Mouse (Mus musculus): ENCODE data around the gene Lrrc27.
A peak's percentile ranks its signal among the peaks of the same experiment; 100 is the strongest.

Gene Lrrc27

DNA sequence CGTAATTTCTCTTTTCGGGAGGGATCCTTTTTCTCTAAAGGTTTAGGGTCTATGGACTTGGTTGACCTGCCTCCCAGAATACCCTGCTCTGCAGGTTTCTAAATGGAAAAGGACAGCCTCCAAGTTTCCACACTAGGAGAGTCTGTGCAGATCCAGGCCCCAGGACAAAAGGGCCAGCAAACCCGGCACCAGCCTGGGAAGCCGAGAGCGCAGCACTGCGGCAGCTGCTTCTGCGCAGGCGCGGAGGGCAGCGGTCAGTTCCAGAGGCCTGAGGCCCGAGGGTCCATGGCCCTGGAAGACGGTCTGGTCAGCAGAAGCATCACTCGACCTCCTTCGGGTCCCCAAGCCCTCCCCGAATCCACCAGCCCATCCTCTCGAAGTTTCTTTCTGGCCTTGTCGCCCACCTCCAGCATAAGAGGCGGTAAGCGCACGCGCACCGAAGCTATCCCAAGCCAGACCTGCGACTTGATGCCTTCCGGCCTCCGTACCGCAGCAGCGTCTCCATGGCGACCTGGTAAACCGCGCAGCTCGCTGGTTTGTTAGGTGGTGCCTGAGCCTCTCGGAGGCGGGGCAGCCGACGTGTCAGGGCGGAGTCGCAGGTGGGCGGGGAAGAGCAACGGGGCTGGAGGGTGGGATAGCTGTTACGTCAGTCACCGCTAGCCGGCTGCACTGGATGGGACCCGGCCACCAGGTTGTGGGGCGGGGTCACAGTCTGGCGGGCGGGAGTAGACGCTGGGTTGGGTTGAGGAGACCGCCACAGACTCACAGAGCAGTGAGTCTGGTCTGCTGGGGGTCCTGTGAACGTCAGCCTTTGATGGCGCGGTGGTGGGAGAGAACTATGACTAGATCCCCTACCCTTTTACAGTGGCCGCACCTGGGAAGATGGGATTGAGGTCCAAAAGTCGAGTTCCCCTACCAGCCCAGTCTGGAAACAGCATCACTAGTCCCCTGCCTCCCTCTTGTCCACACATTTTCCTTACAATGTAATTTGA, at the start of gene Lrrc27, which contains the start of gene Stk32c:
Gene Lrrc27 (plus strand): TSS at position 235 of the 992 bp plus-strand sequence.
Gene Stk32c (minus strand): TSS at position 554 of the 992 bp plus-strand sequence.
- peak; percentile 95 for DNase-seq (ENCODE audit: extremely low read depth, low read depth)

DNA sequence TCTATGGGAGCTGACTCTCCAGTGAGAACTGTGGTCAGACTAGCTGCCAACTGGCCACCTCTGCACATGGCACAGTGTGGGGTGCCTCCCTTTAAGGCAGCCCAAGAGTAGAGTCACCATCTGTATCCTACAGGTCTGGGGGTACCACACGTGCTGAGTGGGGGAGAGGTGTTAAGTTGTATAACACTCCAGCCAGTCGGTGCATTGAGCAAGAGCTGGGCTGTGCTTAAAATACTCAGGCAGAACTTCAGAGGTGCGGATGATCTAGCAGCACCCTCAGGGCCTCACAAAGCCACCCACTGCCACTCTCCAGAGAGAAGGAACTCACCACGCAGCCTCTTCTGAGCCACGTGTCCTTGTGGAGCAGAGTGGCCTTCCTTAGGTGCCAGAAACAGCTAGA, 48.4 kb upstream of the Lrrc27 start:
- DNase-seq (ENCODE audit: extremely low read depth, low read depth): no peak

DNA sequence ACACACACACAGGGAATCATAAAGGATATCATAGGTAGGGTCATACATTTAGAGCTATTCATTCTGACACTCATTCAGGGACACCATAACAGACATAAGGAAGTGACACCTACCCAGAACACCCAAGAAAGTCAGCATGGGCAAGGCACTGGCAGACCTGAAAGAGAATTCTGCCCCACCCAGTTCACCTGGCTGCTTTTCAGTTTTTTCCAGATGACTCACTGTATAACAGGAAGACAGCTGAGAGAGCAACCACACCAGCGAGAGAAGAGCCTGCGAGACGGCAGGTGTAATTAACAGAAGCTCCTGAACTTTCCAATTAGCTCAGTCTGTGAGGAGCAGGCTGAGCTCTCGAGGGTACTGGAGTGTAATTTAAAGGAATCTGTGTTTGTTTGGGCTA, 43.6 kb upstream of the Lrrc27 start:
- no peak for DNase-seq (ENCODE audit: extremely low read depth, low read depth)

DNA sequence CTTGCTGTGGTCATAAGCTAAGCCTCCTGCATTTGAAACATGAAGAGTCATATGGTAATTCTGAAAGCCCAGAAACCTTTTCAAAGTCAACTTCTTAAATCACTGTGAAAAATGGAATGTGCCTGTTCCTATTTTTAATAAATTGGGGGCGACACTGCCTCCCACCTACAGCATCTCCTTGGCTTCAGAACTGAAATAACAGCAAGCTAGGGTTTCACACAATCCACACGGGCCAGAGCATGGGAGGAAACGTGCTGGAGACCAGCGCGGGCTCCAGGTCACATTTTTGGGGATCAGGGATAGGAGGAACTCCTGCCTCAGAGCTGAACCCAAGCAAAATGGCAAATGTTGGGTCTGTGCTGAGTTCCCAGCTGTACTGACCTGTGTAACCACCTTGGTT, 33.5 kb upstream of the Lrrc27 start:
- DNase-seq (ENCODE audit: extremely low read depth, low read depth): no peak

DNA sequence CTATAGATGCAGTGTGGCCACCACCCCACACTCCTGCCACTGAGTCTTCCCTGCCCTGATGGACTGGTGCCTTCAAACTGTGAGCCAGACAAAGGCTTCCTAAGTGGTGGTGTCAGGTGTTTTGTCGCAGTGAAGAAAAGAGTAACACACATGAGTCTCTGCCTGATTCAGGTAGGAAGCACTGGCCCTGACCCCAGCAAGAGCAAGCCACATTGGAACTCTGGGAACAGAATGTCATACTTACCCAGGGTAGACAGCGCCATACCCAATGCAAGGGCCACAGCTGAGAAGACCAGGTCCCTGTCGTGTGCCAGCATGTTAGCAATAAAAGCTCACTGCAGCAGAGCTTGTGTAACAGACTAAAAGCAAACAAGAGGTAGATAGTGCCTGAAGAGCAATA, 32.7 kb upstream of the Lrrc27 start:
- DNase-seq (ENCODE audit: extremely low read depth, low read depth): no peak

DNA sequence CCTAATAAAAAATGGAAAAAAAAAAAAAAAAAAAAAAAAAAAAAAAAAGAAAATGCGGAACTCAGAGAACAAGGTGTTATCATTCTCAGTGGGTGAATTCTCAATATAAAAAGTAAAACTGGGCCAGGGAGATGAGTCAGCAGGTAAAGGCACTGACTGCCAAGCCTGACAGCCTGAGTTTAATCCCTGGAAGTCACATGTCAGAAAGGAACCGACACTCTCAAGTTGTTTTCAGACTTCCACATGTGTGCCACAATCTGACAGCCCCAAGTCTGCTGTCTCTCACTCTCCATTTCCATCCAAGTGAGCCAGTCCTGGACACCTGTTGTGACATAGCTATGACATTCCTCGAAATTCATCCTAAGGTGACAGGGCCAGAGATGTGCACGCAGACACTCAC, 28.4 kb upstream of the Lrrc27 start:
- DNase-seq (ENCODE audit: extremely low read depth, low read depth): no peak

DNA sequence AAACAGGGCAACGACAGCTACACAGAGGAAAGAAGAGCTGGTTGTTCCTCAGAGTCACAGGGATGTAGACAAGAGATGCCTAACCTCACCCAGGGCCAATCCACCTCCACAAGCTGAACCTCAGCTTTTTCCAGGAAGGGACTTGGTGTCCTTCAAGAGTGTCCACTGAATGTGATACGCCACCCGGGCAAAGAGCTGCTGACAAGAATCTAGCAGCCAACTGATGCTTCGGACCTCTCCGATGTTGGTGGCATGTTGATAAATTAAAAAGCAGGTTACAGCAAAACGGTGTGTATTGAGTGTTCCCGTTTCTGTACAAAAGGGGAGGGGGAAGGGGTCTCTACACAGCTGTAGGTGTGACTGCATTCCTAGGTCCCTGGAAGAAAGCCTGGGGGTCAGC, 27.9 kb upstream of the Lrrc27 start:
- no peak for DNase-seq (ENCODE audit: extremely low read depth, low read depth)

DNA sequence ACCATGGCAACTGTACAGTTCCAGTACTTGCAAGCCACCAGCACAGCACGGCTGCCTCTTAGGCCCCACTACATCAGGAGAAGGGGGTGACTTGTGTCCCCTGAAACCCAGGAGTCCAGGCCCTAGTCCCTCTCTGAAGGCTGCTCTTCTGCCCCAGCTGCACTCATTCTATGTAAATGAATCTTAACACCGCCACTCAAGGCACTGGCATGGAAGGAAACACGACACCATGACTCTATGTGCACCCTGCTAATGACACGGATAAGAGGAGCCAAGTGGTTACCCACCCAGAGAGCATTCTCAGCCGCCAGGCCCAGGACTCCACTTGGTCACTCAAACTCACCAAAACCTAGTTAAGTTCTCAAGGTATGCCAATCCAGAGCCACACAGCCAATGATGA, 26.8 kb upstream of the Lrrc27 start:
- DNase-seq (ENCODE audit: extremely low read depth, low read depth): no peak

DNA sequence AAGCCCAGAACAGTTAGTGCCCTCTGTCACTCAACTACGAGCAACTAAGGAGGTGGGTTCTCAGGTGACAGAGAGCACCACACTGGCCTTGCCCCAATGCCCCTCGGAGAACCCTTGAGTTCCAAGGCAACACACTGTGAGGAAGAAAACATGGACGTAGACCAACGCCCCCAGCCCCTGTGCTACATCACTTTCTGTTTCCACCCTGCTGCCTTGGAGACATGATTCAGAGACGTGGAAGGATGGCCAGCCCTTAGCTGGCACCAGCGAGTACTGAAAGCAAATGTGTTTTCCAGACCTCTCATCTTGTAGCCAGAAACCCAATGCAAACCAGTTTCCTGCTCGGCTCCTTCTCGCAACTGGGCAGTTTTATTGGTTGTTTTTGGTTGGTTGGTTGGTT, 26.4 kb upstream of the Lrrc27 start:
- DNase-seq (ENCODE audit: extremely low read depth, low read depth): no peak

DNA sequence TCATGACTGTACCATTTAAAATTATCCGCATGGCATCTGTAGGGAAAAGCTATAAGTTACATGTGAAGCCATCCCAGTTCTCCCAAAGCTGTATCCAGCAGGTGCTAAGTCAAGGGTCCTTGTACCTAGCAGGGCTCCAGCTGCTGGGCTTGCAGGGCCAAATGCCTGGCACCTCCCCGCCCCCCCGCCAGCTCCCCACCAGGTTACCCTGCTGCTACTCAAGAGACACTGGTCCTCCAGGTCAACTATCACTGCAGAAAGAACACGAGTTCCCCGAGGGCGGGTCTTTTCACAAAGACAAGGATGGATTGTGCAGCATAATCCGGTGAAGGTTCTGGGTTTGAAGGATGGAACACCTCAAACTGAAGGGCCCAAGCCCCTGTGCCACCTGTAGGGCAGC, 25.5 kb upstream of the Lrrc27 start:
- DNase-seq (ENCODE audit: extremely low read depth, low read depth): no peak

DNA sequence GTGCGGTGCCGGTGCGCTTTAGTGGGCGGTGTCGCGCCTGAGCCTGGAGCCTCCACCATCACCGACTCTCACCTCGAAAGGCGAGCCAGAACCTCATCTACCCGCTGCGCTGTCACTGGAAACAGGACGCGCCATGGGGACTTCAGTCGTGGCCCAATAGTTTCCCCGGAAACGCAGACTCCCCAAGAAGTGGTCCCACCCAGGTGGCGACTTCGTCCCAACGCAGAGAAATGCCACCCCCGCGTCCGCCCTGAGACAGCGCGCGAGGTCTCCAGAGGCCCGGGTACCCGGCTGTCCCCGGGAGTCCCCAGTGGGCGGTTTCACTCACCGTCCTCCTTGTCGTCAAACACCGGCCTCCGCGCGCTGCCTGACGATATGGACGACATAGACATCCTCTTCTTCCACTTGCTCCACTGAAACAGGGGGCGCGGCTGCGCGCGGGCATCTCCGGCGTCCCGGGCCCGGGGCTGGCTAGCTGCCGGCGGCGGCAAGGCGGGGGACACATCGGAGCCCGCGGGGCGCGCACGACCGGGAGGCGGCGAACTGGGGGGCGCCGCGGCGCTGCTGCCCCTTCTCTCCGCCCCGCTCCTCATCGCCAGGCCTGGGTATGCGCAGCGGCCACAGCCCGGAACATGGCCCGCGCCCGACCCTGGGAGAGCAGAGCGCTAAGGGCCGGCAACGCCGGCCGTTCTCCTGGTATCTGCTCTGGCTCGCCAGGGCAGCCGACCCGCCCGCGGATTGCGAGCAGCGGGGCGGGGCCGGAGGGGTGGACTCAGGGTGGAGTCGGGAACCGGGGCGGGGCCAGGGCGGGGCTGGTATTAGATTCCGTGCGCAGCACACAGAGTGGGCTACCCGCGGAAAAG, 24.8 kb upstream of the Lrrc27 start:
- DNase-seq (ENCODE audit: extremely low read depth, low read depth): no peak

DNA sequence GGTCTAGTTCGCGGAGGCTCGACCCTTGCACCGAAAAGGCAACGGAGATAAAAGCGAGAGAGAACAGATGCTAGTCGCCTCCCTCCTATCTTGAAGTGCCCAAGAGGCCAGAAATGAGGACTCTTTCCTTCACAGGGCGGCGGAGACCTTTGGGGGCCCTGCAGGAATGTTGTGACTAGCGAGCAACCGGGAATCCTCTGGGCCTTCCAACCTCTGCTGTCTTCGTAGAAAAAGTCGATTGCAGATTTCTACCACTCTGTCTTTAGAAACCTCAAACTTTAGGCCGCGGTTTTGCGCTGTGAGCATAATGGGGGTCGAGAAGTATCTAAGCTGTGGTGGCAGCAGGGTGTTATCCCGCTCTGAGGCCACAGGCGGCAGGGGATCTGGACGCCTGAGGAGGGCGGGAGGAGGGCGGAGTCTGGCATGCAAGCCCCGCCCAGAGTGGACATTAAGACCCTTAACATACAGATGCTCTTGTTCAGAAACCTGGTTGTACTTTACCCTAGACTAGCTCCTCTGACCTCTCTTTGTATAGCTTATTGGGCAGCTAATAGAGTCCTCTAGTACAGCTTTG, 24.1 kb upstream of the Lrrc27 start:
- no peak for DNase-seq (ENCODE audit: extremely low read depth, low read depth)

DNA sequence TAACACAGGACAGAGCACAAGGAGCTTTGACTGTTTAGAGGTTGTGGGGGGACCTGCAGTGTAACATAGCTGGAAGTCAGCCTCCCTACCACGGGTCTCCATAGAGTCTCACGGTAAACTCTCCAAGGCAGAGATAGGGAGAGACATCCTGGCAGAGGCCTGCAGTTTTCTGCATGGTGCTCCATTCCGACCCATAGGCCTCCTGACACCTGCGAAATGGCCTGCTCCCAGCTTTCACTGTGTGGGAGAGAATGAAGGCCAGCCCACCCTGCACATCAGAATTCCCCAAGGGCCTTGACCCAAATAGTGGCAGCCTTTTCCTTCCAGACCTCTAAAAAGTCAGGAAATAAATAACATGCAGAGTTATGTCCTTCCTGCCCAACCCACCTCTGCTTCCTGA, 22.2 kb upstream of the Lrrc27 start:
- DNase-seq (ENCODE audit: extremely low read depth, low read depth): no peak

DNA sequence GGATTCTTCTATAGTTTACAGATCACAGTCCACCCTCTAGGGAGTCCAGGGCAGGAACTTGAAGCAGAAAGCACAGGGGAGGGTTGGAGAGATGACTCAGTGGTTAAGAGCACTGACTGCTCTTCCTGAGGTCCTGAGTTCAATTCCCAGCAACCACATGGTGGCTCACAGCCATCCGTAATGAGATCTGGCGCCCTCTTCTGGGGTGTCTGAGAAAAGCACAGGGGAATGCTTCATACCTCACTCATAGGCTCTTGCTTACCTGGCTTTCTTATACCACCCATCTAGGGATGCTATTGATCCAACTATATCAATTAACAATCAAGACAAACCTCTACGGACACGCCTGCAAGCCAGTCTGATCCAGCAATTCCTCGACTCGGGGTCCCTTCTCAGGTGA, 21.2 kb upstream of the Lrrc27 start:
- no peak for DNase-seq (ENCODE audit: extremely low read depth, low read depth)

DNA sequence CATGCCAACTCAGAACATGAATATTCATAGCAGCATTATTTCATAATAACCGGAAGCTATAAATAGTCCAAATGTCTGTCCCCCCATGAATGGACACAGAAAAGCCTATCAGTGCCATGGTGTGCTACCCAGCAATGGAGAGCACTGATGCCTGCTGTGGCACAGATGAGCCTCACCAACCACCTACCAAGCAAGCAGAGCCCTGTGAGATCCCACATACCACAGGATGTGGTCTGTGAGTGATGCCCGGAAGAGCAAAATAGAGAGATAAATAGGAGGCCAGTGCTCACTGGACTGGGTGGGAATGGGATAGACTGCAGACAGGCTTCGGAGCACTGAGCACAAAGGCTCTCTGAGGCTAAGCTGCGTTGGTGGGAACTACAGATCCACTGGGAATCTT, 15.8 kb upstream of the Lrrc27 start:
- no peak for DNase-seq (ENCODE audit: extremely low read depth, low read depth)

DNA sequence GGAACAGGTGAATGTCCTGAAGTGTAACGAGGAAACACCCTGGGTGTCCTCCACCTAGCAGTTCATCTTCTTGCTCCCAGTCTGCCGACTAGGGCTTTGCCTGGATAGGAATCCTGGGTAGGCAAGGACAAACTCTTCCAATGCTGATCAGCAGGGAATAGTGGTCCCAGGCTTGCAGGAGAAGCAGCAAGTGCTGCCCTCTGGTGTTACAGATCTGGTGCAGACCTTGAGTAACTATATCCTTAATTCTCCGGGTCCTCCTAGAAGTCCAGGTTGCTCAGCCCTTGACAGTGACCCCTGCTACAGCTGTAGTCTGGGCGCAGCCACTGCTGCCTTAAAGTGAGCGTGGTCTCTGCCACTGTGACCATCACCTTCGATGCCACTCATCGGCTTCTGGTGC, 12.7 kb upstream of the Lrrc27 start:
- DNase-seq (ENCODE audit: extremely low read depth, low read depth): no peak

DNA sequence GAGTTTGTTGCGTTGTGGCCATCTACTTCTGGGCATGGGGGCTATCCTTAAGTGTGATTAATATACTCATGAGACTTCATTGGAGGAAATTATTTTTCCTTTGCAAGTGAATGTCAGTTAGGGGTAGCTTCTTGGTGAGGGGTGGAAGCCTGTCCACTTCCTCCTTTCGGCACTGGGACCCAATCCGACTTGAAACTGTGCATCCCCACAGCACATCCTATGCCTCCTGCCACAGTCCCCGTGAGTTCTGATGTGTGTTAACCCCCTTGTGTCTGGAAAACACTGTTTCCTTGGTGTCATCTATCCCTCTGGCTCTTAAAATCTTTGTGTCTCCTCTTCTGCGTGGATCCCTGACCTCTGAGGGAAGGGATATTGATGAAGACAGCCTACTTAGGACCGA, 11.6 kb upstream of the Lrrc27 start:
- no peak for DNase-seq (ENCODE audit: extremely low read depth, low read depth)

DNA sequence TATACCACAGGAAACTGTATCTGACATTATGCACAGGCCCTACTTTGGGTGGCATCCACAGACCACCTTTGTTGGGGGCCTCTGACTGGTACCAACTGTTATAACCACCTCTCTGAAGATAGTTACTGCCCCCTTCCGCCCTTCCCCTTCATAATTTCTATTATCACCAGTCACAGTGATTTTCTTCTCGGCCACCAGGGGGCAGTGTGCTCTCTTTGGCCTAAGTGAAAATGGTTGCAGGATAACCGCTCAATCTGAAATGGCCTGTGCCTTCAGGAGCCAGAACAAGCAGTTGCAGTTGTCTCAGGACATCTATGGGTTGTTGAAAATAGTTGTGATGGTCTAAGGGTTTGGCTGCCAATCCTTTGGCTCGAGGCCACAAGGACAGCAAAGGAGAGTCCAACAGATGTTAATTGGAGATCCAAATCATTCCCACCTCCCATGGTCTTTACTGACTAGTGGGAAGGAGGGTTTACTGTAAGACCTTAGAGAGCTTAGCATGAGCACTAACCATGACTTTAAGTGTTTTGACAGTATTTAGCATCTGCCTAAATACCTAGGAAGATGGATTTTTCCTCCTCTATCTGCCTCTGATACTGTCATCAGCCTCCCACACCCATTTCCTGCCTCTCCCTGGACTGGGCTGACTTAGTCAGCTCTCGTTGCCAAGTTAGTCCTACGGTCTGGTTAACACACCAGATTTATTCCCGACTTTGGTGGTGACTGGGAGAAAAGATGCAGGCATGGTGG, 4.6 kb upstream of the Lrrc27 start:
- DNase-seq (ENCODE audit: extremely low read depth, low read depth): peak; percentile 44

DNA sequence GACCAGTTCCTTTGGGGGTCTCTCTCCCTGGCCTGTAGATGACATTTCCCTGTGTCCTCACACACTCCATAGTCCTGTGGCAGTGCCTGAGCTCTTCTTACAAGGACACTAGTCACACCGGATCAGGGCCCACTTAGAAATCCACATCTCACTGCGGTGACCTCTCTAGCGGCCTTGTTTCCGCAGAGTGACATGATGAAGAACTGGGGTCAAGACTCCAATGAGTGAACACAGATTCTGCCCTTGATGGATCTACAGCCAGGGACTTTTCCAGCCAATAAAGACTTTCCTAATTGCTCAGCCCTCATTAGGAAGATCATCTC, 4.1 kb upstream of the Lrrc27 start:
- DNase-seq (ENCODE audit: extremely low read depth, low read depth): no peak

DNA sequence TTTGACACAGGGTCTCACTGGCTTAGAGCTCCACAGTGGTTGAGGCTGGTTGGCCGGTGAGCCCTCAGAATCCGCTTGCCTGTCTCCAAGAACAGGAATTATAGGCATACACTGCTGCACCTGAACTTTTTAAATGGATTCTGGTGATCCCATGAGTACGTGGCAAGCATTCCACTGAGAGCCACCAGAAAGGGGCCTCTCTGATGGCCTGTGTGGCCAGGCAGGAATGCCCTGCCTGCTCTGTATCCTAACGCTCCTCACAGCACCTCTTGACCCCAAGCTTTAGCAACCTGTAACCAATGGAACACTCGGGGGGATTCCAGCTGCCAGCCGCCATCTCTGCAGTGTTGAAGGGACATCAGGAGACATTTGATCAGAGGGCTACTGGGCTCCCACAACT, 1.0 kb upstream of the Lrrc27 start:
- DNase-seq (ENCODE audit: extremely low read depth, low read depth): no peak

DNA sequence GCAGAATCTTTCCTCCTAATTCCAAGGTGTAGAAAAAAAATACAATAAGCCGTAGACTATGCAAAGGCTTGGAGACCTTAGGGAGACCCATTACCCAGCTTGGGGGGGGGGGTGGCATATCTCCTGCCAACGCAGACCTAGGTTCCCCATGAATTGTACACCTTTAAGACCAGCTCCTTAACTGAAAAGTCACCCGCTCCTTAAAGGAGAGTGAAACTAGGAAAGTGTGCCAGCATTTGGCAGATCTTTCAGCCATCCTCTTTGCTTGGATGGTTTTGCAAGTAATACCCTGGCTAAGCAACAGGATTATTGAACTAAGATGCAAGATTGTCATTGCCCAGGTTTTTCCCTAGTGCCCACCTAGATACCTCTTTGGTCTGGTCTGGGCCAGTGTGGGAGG, 963 bp downstream of the Lrrc27 start:
- no peak for DNase-seq (ENCODE audit: extremely low read depth, low read depth)
